Mouse (Mus musculus): Measurements from ENCODE around the gene Fahd2a.
A peak's percentile ranks its signal among the peaks of the same experiment; 100 is the strongest.

The Fahd2a gene

DNA sequence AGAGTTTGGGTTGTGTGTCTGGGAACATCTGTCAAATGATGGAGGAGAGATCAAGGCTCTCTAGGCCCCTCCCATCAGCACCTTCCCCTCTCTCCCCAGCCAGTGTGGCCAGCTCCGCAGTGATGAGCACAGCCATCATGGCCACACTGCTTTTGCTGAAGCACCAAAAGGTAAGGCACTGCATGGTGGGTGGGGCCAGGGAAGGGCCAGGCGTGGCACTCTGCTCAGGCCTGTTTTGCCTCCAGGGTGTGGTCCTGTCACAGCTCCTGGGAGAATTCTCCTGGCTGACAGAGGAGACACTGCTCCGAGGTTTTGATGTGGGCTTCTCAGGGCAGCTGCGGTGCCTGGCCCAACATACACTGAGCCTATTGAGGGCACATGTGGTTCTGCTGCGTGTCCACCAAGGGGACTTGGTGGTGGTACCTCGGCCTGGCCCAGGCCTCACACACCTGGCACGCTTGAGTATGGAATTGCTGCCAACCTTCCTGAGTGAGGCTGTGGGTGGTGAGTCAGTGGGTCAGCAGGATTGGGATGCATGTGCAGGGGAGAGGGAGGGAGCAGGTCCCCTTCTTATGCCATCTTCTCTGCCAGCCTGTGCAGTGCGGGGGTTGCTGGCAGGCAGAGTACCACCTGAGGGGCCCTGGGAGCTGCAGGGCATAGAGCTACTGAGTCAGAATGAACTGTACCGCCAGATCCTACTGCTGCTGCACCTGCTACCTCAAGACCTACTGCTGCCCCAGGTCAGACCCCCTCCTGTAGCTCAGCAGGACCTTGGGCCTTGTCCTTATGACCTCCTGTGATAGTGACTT lies 10.7 kb downstream of the Fahd2a start:
- DNase-seq (ENCODE audit: low read depth, low spot score), result no peak

DNA sequence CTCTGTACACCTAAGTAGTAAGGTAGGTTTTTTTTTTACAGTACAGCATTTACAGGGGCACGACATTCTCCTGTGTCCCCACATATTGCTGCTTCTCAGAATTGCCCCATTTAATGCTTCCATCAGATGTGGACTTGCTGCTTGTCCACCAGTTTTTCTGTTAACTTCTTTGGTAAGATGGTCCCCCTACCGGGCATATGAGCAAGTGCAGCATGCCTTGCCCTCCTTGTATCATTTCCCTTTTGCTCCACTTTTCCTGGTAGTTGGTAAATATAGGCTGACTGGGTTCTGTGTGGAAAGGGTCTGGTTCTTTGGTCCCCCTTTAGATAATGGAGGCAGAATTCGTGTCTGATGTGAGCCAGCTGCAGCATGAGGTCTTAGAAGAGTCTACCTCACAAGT lies 14.1 kb downstream of the Fahd2a start:
- peak; percentile 50 for DNase-seq (ENCODE audit: low read depth, low spot score)

GRCm38 (mm10) chr2:127424977-127425376 lies 19.4 kb downstream of the Fahd2a start, which contains the start of gene Gpat2:
Gpat2 (plus strand) TSS chr2:127425199.
- no peak for DNase-seq (ENCODE audit: low read depth, low spot score)

GRCm38 (mm10) chr2:127418266-127418970 lies 25.9 kb downstream of the Fahd2a start:
- no peak for DNase-seq (ENCODE audit: low read depth, low spot score)

GRCm38 (mm10) chr2:127416706-127417105 lies 27.7 kb downstream of the Fahd2a start:
- DNase-seq (ENCODE audit: low read depth, low spot score), result no peak

DNA sequence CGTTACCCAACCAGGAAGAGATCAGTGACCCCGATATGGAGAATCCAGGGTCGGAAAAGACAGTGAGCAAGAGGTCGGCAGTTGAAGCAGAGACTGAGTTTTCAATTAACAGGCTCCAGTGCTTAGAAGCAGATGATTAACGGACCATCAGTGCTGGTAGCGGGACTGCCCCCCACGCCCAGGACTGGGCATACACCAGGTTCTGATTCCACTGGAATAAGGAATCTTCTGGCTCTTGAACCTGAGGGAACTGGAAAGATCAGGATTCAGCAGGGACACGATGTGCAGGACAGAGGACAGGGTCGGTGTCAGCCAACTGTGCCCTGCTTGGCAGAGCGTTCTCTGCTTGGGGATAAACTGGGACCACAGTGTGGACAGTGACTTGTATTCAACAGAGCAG lies 28.6 kb downstream of the Fahd2a start:
- no peak for DNase-seq (ENCODE audit: low read depth, low spot score)

- no peak for DNase-seq (ENCODE audit: low read depth, low spot score)
Observed at GRCm38 (mm10) chr2:127411126-127411525, 33.2 kb downstream of the Fahd2a start.

GRCm38 (mm10) chr2:127398738-127399137 lies 45.6 kb downstream of the Fahd2a start:
- DNase-seq (ENCODE audit: low read depth, low spot score), result no peak

DNA sequence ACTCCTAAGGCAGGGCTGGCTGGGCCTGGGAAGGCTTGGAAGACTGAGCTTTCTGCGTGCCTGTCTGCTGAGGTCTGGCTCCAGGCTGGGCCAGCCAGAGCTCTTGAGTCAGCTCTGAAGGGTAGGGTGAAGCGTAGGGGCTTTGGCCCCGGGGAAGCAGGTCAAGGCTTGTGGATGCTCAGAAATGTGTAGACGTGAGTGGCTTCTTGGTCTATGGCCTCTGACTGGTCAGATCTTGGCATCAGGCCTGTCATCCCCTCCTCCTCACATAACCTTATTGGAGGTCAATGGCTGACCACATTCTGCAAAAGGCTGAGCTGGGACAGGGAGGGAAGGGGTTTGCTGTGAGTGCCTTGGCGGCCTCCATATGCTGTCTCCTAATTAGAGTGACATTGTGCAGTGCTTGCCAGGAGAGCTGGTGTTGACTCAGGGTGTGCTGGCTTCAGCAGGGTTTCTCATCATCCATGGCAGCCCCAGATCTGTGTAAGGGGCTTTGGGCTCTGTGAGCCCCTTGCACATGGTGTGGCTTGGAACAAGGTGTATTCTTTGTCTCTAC lies 49.7 kb downstream of the Fahd2a start:
- DNase-seq (ENCODE audit: low read depth, low spot score), result no peak

- no peak for DNase-seq (ENCODE audit: low read depth, low spot score)
Observed at GRCm38 (mm10) chr2:127391323-127391722, 53.0 kb downstream of the Fahd2a start.

- DNase-seq (ENCODE audit: low read depth, low spot score), result no peak
Observed at GRCm38 (mm10) chr2:127390846-127391245, 53.5 kb downstream of the Fahd2a start.

GRCm38 (mm10) chr2:127390352-127390751 lies 54.0 kb downstream of the Fahd2a start:
- no peak for DNase-seq (ENCODE audit: low read depth, low spot score)

DNA sequence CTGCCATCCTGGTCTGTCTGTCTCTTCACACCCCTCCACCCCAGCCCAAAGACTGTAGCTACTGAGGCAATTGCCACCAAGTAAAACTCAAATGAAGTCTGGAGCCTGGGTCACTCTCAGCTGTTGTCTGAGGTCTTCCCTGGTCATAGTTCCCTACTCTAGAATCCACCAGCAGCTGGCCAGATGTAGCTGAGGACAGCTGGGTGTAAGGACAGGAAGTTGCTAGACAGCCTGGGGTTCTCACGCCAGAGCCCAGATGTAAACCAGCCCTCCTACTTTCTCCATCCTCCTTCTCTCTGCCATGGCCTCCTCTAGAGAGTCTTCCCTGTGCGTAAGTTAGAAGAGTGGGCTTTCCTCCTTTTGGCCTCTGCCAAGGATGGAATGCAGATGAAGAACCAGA lies 56.8 kb downstream of the Fahd2a start:
- DNase-seq (ENCODE audit: low read depth, low spot score), result no peak

Data from forelimb bud, embryonic 11.5 days (tissue).